Mouse (Mus musculus) embryonic facial prominence, embryonic 14.5 days (tissue): ENCODE results near the gene Olfr190. TPM values are rescaled to one million over a fixed set of nuclear protein-coding genes. Genes with fewer than 3 reads are reported as not detected.
A peak's percentile ranks its signal among the peaks of the same experiment; 100 is the strongest.
"Not testable (repeated sequence)": the region's sequence is repeated elsewhere in the genome, so short reads cannot be mapped to it uniquely, and the experiment has no call there.

ENCODE experiments used
- ATAC-seq: fragments of 200-750 bp; cut with Nextera tagmentation; 2 replicates; pipeline ENCODE4 v1.8.0; 2017; ENCODE audit warnings: low read depth, moderate number of reproducible peaks, moderate TSS enrichment
- DNase-seq: peaks from one replicate; pipeline ENCODE4 v3.0.0-alpha.2; 2015; ENCODE audit warnings: low spot score
- H3K27ac ChIP-seq: fragments of 300-500 bp; sonication (generic); replicated peaks from 2 replicates; pipeline ENCODE4 v1.5.1; 2014; ENCODE audit warnings: low read depth, mild to moderate bottlenecking, low read length, moderate library complexity
- H3K27me3 ChIP-seq: fragments of 300-500 bp; sonication (generic); replicated peaks from 2 replicates; pipeline ENCODE4 v1.6.1; 2014; ENCODE audit warnings: low read length; ENCODE audit not compliant: control insufficient read depth, insufficient read depth
- H3K36me3 ChIP-seq: fragments of 300-500 bp; sonication (generic); 2 replicates; pipeline ENCODE4 v1.6.1; 2014; ENCODE audit warnings: low read length, mixed read lengths; ENCODE audit not compliant: control insufficient read depth, insufficient read depth
- H3K4me1 ChIP-seq: fragments of 300-500 bp; sonication (generic); 2 replicates; pipeline ENCODE4 v1.6.1; 2014; ENCODE audit warnings: antibody characterized with exemption, low read length; ENCODE audit not compliant: control insufficient read depth, insufficient read depth
- H3K4me2 ChIP-seq: fragments of 300-500 bp; sonication (generic); 2 replicates; pipeline ENCODE4 v1.6.1; 2014; ENCODE audit warnings: low read depth, mild to moderate bottlenecking, low read length, moderate library complexity, mixed read lengths
- H3K4me3 ChIP-seq: fragments of 300-500 bp; sonication (generic); 2 replicates; pipeline ENCODE4 v1.5.1; 2014; ENCODE audit warnings: low read depth, mild to moderate bottlenecking, low read length
- H3K9ac ChIP-seq: fragments of 300-500 bp; sonication (generic); 2 replicates; pipeline ENCODE4 v1.6.1; 2014; ENCODE audit warnings: low read depth, mild to moderate bottlenecking, low read length, moderate library complexity, mixed read lengths
- H3K9me3 ChIP-seq: fragments of 300-500 bp; sonication (generic); 2 replicates; pipeline ENCODE4 v1.6.1; 2016; ENCODE audit warnings: low read length; ENCODE audit not compliant: control insufficient read depth
- WGBS: fragments of 180-500 bp; shearing (Covaris S2); extraction: QIAGEN DNeasy Blood & Tissue Kit; methylation state at CpG from one replicate; pipeline ENCODE4 v1.1.7; 2014; 5-methylcytosine and 5-hydroxymethylcytosine counted together
- polyA plus RNA-seq: library from polyadenylated mRNA; unstranded; fragments of >200 nt; fragmentation: Nextera tagmentation; extraction: Ambion mirVana; gene quantifications from 2 replicates; pipeline ENCODE4 v1.2.1, GENCODE M21; 2014

The Olfr190 gene
- polyA plus RNA-seq, 1 experiment from 2014 or later, result not detected

GRCm38 (mm10) chr16:59062411-59062810, 15.4 kb downstream of the Olfr190 start:
- DNase-seq, H3K4me1 ChIP-seq, H3K9ac ChIP-seq, ATAC-seq, H3K27me3 ChIP-seq, H3K9me3 ChIP-seq, H3K4me3 ChIP-seq, H3K36me3 ChIP-seq, H3K4me2 ChIP-seq, H3K27ac ChIP-seq: not testable (repeated sequence)
- WGBS, result 74% methylated on average over 3 of the region's 3 CpGs

GRCm38 (mm10) chr16:59049286-59049685, 28.5 kb downstream of the Olfr190 start:
- not testable (repeated sequence) for H3K4me2 ChIP-seq, DNase-seq, H3K27me3 ChIP-seq, H3K9me3 ChIP-seq, H3K4me3 ChIP-seq, H3K4me1 ChIP-seq, ATAC-seq, H3K36me3 ChIP-seq, H3K27ac ChIP-seq, H3K9ac ChIP-seq
- 95% methylated on average over 2 of the region's 2 CpGs for WGBS

- Histone ChIP-seq H3K27me3 (no peaks in the 10 kb centered on the region), H3K4me2 (no peak overlapping the region), H3K4me3 (no peak overlapping the region), H3K9ac (no peak overlapping the region), H3K36me3 (no peaks in the 10 kb centered on the region), H3K4me1 (no peaks in the 10 kb centered on the region), H3K27ac (no peak overlapping the region), H3K9me3 (no peaks in the 10 kb centered on the region)
- ATAC-seq, result no peak
- DNase-seq, result no peak
- 86% methylated on average over 1 of the region's 1 CpGs for WGBS
Measured at GRCm38 (mm10) chr16:59048860-59049259, 28.9 kb downstream of the Olfr190 start.

GRCm38 (mm10) chr16:59047579-59047978, 30.2 kb downstream of the Olfr190 start:
- DNase-seq, result no peak
- 69% methylated on average over 4 of the region's 4 CpGs for WGBS
- Histone ChIP-seq H3K36me3 (no peaks in the 10 kb centered on the region), H3K27me3 (no peaks in the 10 kb centered on the region), H3K9me3 (no peaks in the 10 kb centered on the region), H3K9ac (no peak overlapping the region), H3K4me2 (no peak overlapping the region), H3K4me1 (no peaks in the 10 kb centered on the region), H3K4me3 (no peak overlapping the region), H3K27ac (no peak overlapping the region)
- no peak for ATAC-seq

GRCm38 (mm10) chr16:59045835-59046234, 32.0 kb downstream of the Olfr190 start:
- Histone ChIP-seq H3K9ac (no peak overlapping the region), H3K27me3 (no peaks in the 10 kb centered on the region), H3K4me3 (no peak overlapping the region), H3K36me3 (no peaks in the 10 kb centered on the region), H3K27ac (no peak overlapping the region), H3K4me2 (no peak overlapping the region), H3K9me3 (no peaks in the 10 kb centered on the region), H3K4me1 (no peaks in the 10 kb centered on the region)
- DNase-seq (no peak), ATAC-seq (no peak)
- 77% methylated on average over 3 of the region's 3 CpGs for WGBS

- Histone ChIP-seq H3K9ac (no peak within 1 kb of the TSS), H3K27ac (no peak within 1 kb of the TSS), H3K27me3 (no peaks in the 10 kb centered on the region), H3K4me3 (no peak within 1 kb of the TSS), H3K9me3 (no peaks in the 10 kb centered on the region), H3K36me3 (no peaks in the 10 kb centered on the region), H3K4me1 (no peaks in the 10 kb centered on the region), H3K4me2 (no peak within 1 kb of the TSS)
- DNase-seq, result peak; percentile 0
- no peak for ATAC-seq
- WGBS, result 75% methylated on average over 7 of the region's 7 CpGs
Measured at GRCm38 (mm10) chr16:59039710-59040109, 38.1 kb downstream of the Olfr190 start, which contains the start of gene Olfr187. Gene Olfr187 (minus strand): TSS chr16:59039767.

GRCm38 (mm10) chr16:59030191-59030590, 47.6 kb downstream of the Olfr190 start, which contains the start of gene Olfr186:
Gene Olfr186 (minus strand): TSS chr16:59030291.
- no peak for ATAC-seq
- Histone ChIP-seq H3K27me3 (no peaks in the 10 kb centered on the region), H3K36me3 (no peaks in the 10 kb centered on the region), H3K4me3 (no peak within 1 kb of the TSS), H3K27ac (no peak within 1 kb of the TSS), H3K9me3 (no peaks in the 10 kb centered on the region), H3K4me2 (no peak within 1 kb of the TSS), H3K9ac (no peak within 1 kb of the TSS), H3K4me1 (no peaks in the 10 kb centered on the region)
- WGBS, result 88% methylated on average over 4 of the region's 4 CpGs
- no peak for DNase-seq

Other genes with a start within 250 kb of the Olfr190 start
- not detected in 2 replicates for gene Olfr177, start 203.2 kb downstream of the Olfr190 start, polyA plus RNA-seq
- not detected in 2 replicates for gene Olfr178, start 185.9 kb downstream of the Olfr190 start, polyA plus RNA-seq
- gene Olfr181, start 149.2 kb downstream of the Olfr190 start, polyA plus RNA-seq, result not detected in 2 replicates
- not detected in 2 replicates for gene Olfr180, start 148.6 kb downstream of the Olfr190 start, polyA plus RNA-seq
- gene Olfr183, start 82.6 kb downstream of the Olfr190 start, polyA plus RNA-seq, result not detected in 2 replicates
- gene Olfr186, start 47.7 kb downstream of the Olfr190 start, polyA plus RNA-seq, result not detected in 2 replicates
- gene Olfr187, start 38.2 kb downstream of the Olfr190 start, polyA plus RNA-seq, result not detected in 2 replicates
- gene Olfr191, start 11.8 kb upstream of the Olfr190 start, polyA plus RNA-seq, result not detected in 2 replicates
- gene Olfr193, start 33.9 kb upstream of the Olfr190 start, polyA plus RNA-seq, result not detected in 2 replicates
- gene Olfr194, start 43.1 kb upstream of the Olfr190 start, polyA plus RNA-seq, result not detected in 2 replicates
- not detected in 2 replicates for gene Olfr195, start 69.0 kb upstream of the Olfr190 start, polyA plus RNA-seq
- gene Olfr196, start 92.4 kb upstream of the Olfr190 start, polyA plus RNA-seq, result not detected in 2 replicates
- not detected in 2 replicates for gene Olfr198, start 125.5 kb upstream of the Olfr190 start, polyA plus RNA-seq
- gene Olfr199, start 141.8 kb upstream of the Olfr190 start, polyA plus RNA-seq, result not detected in 2 replicates
- gene Olfr201, start 194.6 kb upstream of the Olfr190 start, polyA plus RNA-seq, result 0.04 TPM in 1 of 2 replicates, not detected in the other
- gene Olfr202, start 208.8 kb upstream of the Olfr190 start, polyA plus RNA-seq, result not detected in 2 replicates
- gene Olfr203, start 220.9 kb upstream of the Olfr190 start, polyA plus RNA-seq, result not detected in 2 replicates
- not detected in 2 replicates for gene Olfr204, start 240.2 kb upstream of the Olfr190 start, polyA plus RNA-seq